Mouse (Mus musculus) MEL (cell line): ENCODE measurements around the gene Arhgap6. TPM values are rescaled to one million over a fixed set of nuclear protein-coding genes. Genes with fewer than 3 reads are reported as not detected.

Experiments
- DNase-seq: peaks from one replicate; pipeline ENCODE4 v3.0.0; 2011; ENCODE audit warnings: low read depth, low spot score
- H3K27ac ChIP-seq: 2 replicates; pipeline ENCODE4 v1.5.1; 2012; ENCODE audit warnings: low read depth, mild to moderate bottlenecking, control low read depth, low read length, moderate library complexity; ENCODE audit not compliant: control insufficient read depth
- H3K27me3 ChIP-seq, 2 experiments: fragments of 150-350 bp in 1 of 2; sonication (generic) in 1 of 2; 2 replicates each; pipeline ENCODE4 v1.6.1; 2012; ENCODE audit warnings: low read length in 2 of 2, mild to moderate bottlenecking in 2 of 2, improper control_type of control experiment in 1 of 2, moderate library complexity in 1 of 2; ENCODE audit not compliant: insufficient read depth in 2 of 2, control insufficient read depth in 1 of 2
- H3K36me3 ChIP-seq, 2 experiments: 2 replicates each; pipeline ENCODE4 v1.6.1; 2012 to 2014; ENCODE audit warnings: low read length in 2 of 2, improper control_type of control experiment in 1 of 2, inconsistent platforms in 1 of 2, mild to moderate bottlenecking in 1 of 2; ENCODE audit not compliant: insufficient read depth in 2 of 2, control insufficient read depth in 1 of 2
- H3K4me1 ChIP-seq, 2 experiments: fragments of 150-350 bp in 1 of 2; sonication (generic) in 1 of 2; 2 replicates each; pipeline ENCODE4 v1.6.1; 2012; ENCODE audit warnings: low read length in 2 of 2, improper control_type of control experiment in 1 of 2, mild to moderate bottlenecking in 1 of 2; ENCODE audit not compliant: insufficient read depth in 2 of 2, control insufficient read depth in 1 of 2
- H3K4me3 ChIP-seq, 2 experiments: fragments of 150-350 bp in 1 of 2; sonication (generic) in 1 of 2; 2 replicates each; pipeline ENCODE4 v1.5.1; 2012; ENCODE audit warnings: low read depth in 2 of 2, low read length in 2 of 2, mild to moderate bottlenecking in 2 of 2, moderate library complexity in 2 of 2, control low read depth in 1 of 2, improper control_type of control experiment in 1 of 2; ENCODE audit not compliant: control insufficient read depth in 1 of 2, insufficient read depth in 1 of 2
- H3K79me2 ChIP-seq: 2 replicates; pipeline ENCODE4 v1.6.1; 2012; ENCODE audit warnings: mild to moderate bottlenecking, low read length, moderate library complexity; ENCODE audit not compliant: control insufficient read depth, poor library complexity, insufficient read depth
- H3K9ac ChIP-seq: 2 replicates; pipeline ENCODE4 v1.6.1; 2012; ENCODE audit warnings: low read depth, mild to moderate bottlenecking, control low read depth, low read length, moderate library complexity; ENCODE audit not compliant: control insufficient read depth, poor library complexity, severe bottlenecking
- H3K9me3 ChIP-seq: fragments of 150-350 bp; sonication (generic); replicated peaks from 2 replicates; pipeline ENCODE4 v1.6.1; 2012; ENCODE audit warnings: mild to moderate bottlenecking, low read length, improper control_type of control experiment, moderate library complexity; ENCODE audit not compliant: insufficient read depth
- BHLHE40 ChIP-seq: IDR thresholded peaks from 2 replicates; pipeline ENCODE4 v1.6.1; 2012; ENCODE audit warnings: low read depth, mild to moderate bottlenecking, inconsistent platforms, low read length, improper control_type of control experiment, borderline replicate concordance
- CHD2 ChIP-seq: IDR thresholded peaks from 2 replicates; pipeline ENCODE4 v1.6.1; 2011; ENCODE audit warnings: low read length, improper control_type of control experiment
- CTCF ChIP-seq, 3 experiments: IDR thresholded peaks in 2 of 3; conservative IDR thresholded peaks in 1 of 3; 2 replicates each; pipeline ENCODE4 v1.5.1; 2011 to 2012; ENCODE audit warnings: low read length in 3 of 3, low read depth in 2 of 3, mild to moderate bottlenecking in 2 of 3, improper control_type of control experiment in 1 of 3, inconsistent platforms in 1 of 3, mixed read lengths in 1 of 3, moderate library complexity in 1 of 3; ENCODE audit not compliant: control insufficient read depth in 1 of 3, insufficient read depth in 1 of 3, poor library complexity in 1 of 3, severe bottlenecking in 1 of 3
- E2F4 ChIP-seq: IDR thresholded peaks from 2 replicates; pipeline ENCODE4 v1.6.1; 2011; ENCODE audit warnings: low read depth, low read length, improper control_type of control experiment, borderline replicate concordance
- ELF1 ChIP-seq: IDR thresholded peaks from 2 replicates; pipeline ENCODE4 v1.6.1; 2014; ENCODE audit warnings: low read depth, mild to moderate bottlenecking, inconsistent platforms, low read length, improper control_type of control experiment, moderate library complexity
- EP300 ChIP-seq, 2 experiments: IDR thresholded peaks; 2 replicates each; pipeline ENCODE4 v1.6.1; 2011; ENCODE audit warnings: improper control_type of control experiment in 2 of 2, low read length in 2 of 2, low read depth in 1 of 2, mild to moderate bottlenecking in 1 of 2
- JUND ChIP-seq: IDR thresholded peaks from 2 replicates; pipeline ENCODE4 v1.6.1; 2011; ENCODE audit warnings: low read depth, mild to moderate bottlenecking, improper control_type of control experiment, low read length
- MAX ChIP-seq: IDR thresholded peaks from 2 replicates; pipeline ENCODE4 v1.6.1; 2011; ENCODE audit warnings: low read length, improper control_type of control experiment
- MAZ ChIP-seq: IDR thresholded peaks from 2 replicates; pipeline ENCODE4 v1.6.1; 2012; ENCODE audit warnings: low read depth, mild to moderate bottlenecking, inconsistent platforms, low read length, improper control_type of control experiment
- MXI1 ChIP-seq: IDR thresholded peaks from 2 replicates; pipeline ENCODE4 v1.6.1; 2011; ENCODE audit warnings: mild to moderate bottlenecking, low read depth, low read length, improper control_type of control experiment
- MYB ChIP-seq: IDR thresholded peaks from 2 replicates; pipeline ENCODE4 v1.6.1; 2011; ENCODE audit warnings: mild to moderate bottlenecking, low read depth, low read length, improper control_type of control experiment
- MYC ChIP-seq: IDR thresholded peaks from 2 replicates; pipeline ENCODE4 v1.6.1; 2011; ENCODE audit warnings: low read depth, mild to moderate bottlenecking, low read length, improper control_type of control experiment, moderate library complexity
- SIN3A ChIP-seq: IDR thresholded peaks from 2 replicates; pipeline ENCODE4 v1.6.1; 2012; ENCODE audit warnings: low read length, improper control_type of control experiment, inconsistent platforms
- SMC3 ChIP-seq: IDR thresholded peaks from 2 replicates; pipeline ENCODE4 v1.6.1; 2011; ENCODE audit warnings: low read depth, low read length, improper control_type of control experiment
- TBP ChIP-seq: IDR thresholded peaks from 2 replicates; pipeline ENCODE4 v1.8.0; 2011; ENCODE audit warnings: low read depth, low read length, improper control_type of control experiment
- USF2 ChIP-seq, 2 experiments: IDR thresholded peaks; 2 replicates each; pipeline ENCODE4 v1.6.1; 2011 to 2012; ENCODE audit warnings: improper control_type of control experiment in 2 of 2, low read length in 2 of 2, borderline replicate concordance in 1 of 2, inconsistent platforms in 1 of 2, low read depth in 1 of 2, mild to moderate bottlenecking in 1 of 2; ENCODE audit not compliant: insufficient read depth in 1 of 2
- ZKSCAN1 ChIP-seq: IDR thresholded peaks from 2 replicates; pipeline ENCODE4 v1.6.1; 2012; ENCODE audit warnings: low read depth, mild to moderate bottlenecking, inconsistent platforms, low read length, improper control_type of control experiment, moderate library complexity
- polyA plus RNA-seq, 2 experiments: library from polyadenylated mRNA; stranded (reverse) in 1 of 2; unstranded in 1 of 2; fragments of >175 nt in 1 of 2; fragments of >200 nt in 1 of 2; gene quantifications; 2 replicates each; pipeline versions ENCODE4 v1.2.1 to v1.2.4; 2012; ENCODE audit warnings: low replicate concordance in 2 of 2, low read depth in 1 of 2; ENCODE audit not compliant: insufficient read length in 2 of 2, insufficient read depth in 1 of 2, missing spikeins in 1 of 2
- total RNA-seq: library from RNA; depleted of rRNA; stranded (reverse); fragments of 300-350 nt; gene quantifications from 2 replicates; pipeline ENCODE4 v1.2.3, GENCODE M21; 2012

Arhgap6 gene
- total and polyA plus RNA-seq, 3 experiments, result 4.4 to 21.7 TPM; not detected in 1

DNA sequence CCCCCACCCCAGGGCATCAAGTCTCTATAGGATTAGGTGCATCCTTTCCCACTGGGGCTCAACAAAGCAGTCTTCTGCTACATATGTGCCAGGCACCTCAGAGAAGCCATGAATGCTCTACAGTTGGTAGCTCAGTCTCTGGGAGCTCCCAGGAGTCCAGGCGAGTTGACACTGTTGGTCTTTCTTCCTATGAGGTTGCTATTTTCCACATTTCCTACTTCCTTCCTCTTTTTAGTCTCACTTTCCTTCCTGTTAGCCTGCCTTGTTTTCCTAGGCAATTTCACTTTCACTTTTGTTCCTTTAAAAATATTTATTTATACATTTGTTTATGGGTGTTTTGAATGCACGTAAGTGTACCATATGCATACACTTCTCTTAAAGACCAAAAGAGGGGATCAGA, 29.3 kb downstream of the Arhgap6 start:
- H3K4me3 ChIP-seq, result 0 out of 4 replicates have a peak overlapping the region, but pooled peaks of 1 of the 2 experiments have one; percentile 46

DNA sequence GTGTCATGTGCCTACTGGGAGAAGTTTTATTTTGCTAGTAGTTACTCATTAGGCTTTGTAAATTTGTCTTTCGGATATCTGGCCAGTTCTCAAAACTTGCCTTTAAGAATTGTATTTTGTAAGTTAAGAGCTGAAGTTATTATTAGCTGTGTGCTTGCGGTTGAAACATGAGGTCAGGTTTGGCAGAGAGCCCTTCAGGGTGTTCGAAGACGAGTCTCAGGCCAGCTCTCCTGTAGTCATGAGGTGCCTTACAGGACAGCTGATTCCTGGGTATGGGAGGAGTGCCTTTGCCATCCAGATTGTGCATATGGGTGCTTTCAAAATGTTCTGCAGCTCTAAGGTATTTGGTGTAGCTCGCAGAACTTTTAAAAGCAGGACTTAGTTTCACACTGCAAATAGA, 37.4 kb downstream of the Arhgap6 start:
- no peak for DNase-seq
- Histone ChIP-seq H3K79me2 (no peaks in the 10 kb centered on the region), H3K27me3 (no peaks in the 10 kb centered on the region; a peak in 1 of 4 replicates), H3K4me1 (no peaks in the 10 kb centered on the region), H3K36me3 (no peaks in the 10 kb centered on the region), H3K9me3 (no peaks in the 10 kb centered on the region), H3K9ac (no peak overlapping the region), H3K27ac (no peak overlapping the region), H3K4me3 (no peak overlapping the region)
- TF ChIP-seq MYC (no peak), JUND (no peak), CTCF (IDR thresholded peaks at IDR 0.05 in 2 of 3, conservative IDR thresholded peaks at IDR 0.05 in 1 of 3; ENCODE audit: control insufficient read depth in 1 of 3, insufficient read depth in 1 of 3, low read depth in 2 of 3, low read length in 3 of 3, poor library complexity in 1 of 3, severe bottlenecking in 1 of 3) (no peak), MAX (no peak), ZKSCAN1 (no peak), USF2 (IDR thresholded peaks at IDR 0.05; ENCODE audit: borderline replicate concordance in 1 of 2, insufficient read depth in 1 of 2, low read depth in 1 of 2, low read length in 2 of 2) (no peak), SMC3 (no peak), E2F4 (no peak), BHLHE40 (no peak), MYB (no peak), TBP (no peak), MAZ (no peak), CHD2 (no peak), EP300 (IDR thresholded peaks at IDR 0.05; ENCODE audit: low read depth in 1 of 2, low read length in 2 of 2) (no peak), MXI1 (no peak), ELF1 (no peak)

More for the DNA sequence above, 29.3 kb downstream of the Arhgap6 start:
- no peaks in the 10 kb centered on the region for H3K36me3 ChIP-seq
- no peak overlapping the region for H3K9ac ChIP-seq
- no peak for DNase-seq
- H3K27ac ChIP-seq, result no peak overlapping the region
- H3K27me3 ChIP-seq, result no peaks in the 10 kb centered on the region
- no peaks in the 10 kb centered on the region for H3K9me3 ChIP-seq
- no peaks in the 10 kb centered on the region for H3K79me2 ChIP-seq
- H3K4me1 ChIP-seq, result no peaks in the 10 kb centered on the region
- TF ChIP-seq JUND (no peak), SIN3A (no peak), ZKSCAN1 (no peak), MAZ (no peak), MXI1 (no peak), MAX (no peak), MYB (no peak), E2F4 (no peak)
